Mouse (Mus musculus): Measurements from ENCODE around the gene Gm45233.

The Gm45233 gene

GRCm38 (mm10) chr7:43488646-43489045 is 44.7 kb downstream of the Gm45233 start:
- in situ Hi-C loops (cut with MboI; ENCODE audit: unreplicated experiment in 2 of 2): no loop called here

GRCm38 (mm10) chr7:43489631-43490125 is 45.8 kb downstream of the Gm45233 start, which contains the start of gene Iglon5:
Gene Iglon5 (minus strand): TSS chr7:43490075.
- in situ Hi-C loops (cut with MboI; ENCODE audit: unreplicated experiment in 2 of 2): no loop called here

- in situ Hi-C loops (cut with MboI; ENCODE audit: unreplicated experiment in 2 of 2): no loop called here
Observed at GRCm38 (mm10) chr7:43490182-43490584, 46.3 kb downstream of the Gm45233 start.

- in situ Hi-C loops (cut with MboI; ENCODE audit: unreplicated experiment in 2 of 2): no loop called here
Observed at GRCm38 (mm10) chr7:43490861-43491260, 46.9 kb downstream of the Gm45233 start.

GRCm38 (mm10) chr7:43495343-43496021 is 51.6 kb downstream of the Gm45233 start:
- in situ Hi-C loops (cut with MboI; ENCODE audit: unreplicated experiment in 2 of 2): no loop called here

GRCm38 (mm10) chr7:43511707-43512478 is 68.0 kb downstream of the Gm45233 start:
- in situ Hi-C loops (cut with MboI; ENCODE audit: unreplicated experiment in 2 of 2): no loop called here

DNA sequence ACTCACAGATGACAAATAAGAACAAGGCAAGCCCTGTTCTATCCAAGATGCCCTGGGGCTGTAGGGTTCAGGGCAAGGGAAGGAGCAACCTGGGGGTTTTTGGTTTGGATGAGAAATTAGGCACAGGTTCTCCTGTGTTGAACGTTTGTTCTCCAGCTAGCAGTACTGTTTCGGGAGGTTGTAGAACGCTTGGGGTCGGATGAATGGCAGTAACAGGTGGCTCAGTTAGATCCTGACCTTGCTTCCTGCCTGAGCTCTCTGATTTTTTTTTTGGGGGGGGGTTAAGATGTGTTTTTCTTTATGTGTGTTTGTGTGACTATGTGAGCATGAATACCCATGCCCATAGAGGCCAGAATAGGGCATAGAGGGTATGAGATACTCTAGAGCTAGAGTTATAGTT is 68.6 kb downstream of the Gm45233 start:
- in situ Hi-C loops (cut with MboI; ENCODE audit: unreplicated experiment in 2 of 2): no loop called here
